Mouse (Mus musculus): Measurements from ENCODE around the gene Gm21731. TPM values are rescaled to one million over a fixed set of nuclear protein-coding genes. Genes with fewer than 3 reads are reported as not detected.

Gene Gm21731
- not detected in 2 replicates for polyA plus RNA-seq (2012; rRNA removed)

DNA sequence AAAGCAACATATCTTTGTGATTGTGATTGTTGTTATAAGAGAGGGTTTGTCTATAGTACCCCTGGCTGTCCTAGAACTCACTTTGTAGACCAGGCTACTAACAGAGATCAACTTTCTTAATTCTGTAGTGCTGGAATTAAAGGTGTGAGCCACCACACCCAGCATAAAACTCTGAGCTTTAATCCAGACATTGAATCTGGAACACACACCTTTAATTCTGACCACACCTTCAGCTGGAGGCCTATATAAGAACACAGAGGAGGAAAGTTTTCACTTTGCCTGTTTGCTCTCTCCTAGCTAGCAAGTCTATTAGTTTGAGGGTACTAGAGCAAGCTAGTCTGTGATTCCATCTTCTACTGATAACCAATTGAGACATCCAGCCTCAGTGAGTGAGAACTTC lies at the start of gene Gm21731:
TSS of gene Gm21731 (plus strand) at position 301 of the 400 bp plus-strand sequence.

DNA sequence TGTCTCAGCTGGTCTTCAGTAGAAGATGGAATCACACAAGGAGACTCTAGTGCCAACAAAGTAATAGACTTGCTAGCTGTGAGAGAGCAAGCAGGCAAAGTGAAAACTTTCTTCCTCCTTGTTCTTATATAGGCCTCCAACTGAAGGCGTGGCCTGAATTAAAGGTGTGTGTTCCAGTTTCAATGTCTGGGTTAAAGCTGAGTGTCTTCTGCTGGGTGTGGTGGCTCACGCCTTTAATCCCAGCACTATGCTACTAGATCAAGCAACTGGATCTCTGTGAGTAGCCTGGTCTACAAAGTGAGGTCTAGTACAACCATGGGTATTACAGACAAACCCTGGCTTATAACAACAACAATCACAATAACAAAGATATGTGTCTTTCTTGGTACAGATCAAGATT lies 23.1 kb upstream of the Gm21731 start, which contains the start of gene Gm21762:
TSS of gene Gm21762 (minus strand) at position 101 of the 400 bp plus-strand sequence.

DNA sequence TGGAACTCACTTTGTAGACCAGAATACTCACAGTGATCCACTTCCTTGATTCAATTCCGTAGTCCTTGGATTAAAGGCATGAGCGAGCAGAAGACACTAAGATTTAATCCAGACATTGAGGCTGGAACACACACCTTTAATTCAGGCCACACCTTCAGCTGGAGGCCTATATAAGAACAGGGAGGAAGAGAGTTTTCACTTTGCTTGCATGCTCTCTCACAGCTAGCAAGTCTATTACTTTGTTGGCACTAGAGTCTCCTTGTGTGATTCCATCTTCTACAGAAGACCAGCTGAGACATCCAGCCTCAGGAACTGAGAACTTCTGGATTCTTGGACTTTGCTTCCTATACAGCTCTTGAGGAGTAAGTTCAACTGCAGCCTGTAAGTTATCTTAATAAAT lies 24.0 kb downstream of the Gm21731 start, which contains the start of gene AF067061:
TSS of gene AF067061 (plus strand) at position 245 of the 400 bp plus-strand sequence.

Other genes starting within 250 kb of the Gm21731 start
- not detected in 2 replicates for gene Gm36079, start 212.1 kb upstream of the Gm21731 start, polyA plus RNA-seq (2012; rRNA removed)
- gene Gm21188, start 186.9 kb upstream of the Gm21731 start, polyA plus RNA-seq (2012; rRNA removed) = 0.09 and 0.33 TPM in 2 replicates
- not detected in 2 replicates for gene Gm20767, start 98.9 kb upstream of the Gm21731 start, polyA plus RNA-seq (2012; rRNA removed)
- not detected in 2 replicates for gene Gm21818, start 66.7 kb upstream of the Gm21731 start, polyA plus RNA-seq (2012; rRNA removed)
- not detected in 2 replicates for gene Gm21762, start 23.2 kb upstream of the Gm21731 start, polyA plus RNA-seq (2012; rRNA removed)
- not detected in 2 replicates for gene AF067061, start 24.0 kb downstream of the Gm21731 start, polyA plus RNA-seq (2012; rRNA removed)
- gene BC147527, start 61.3 kb downstream of the Gm21731 start, polyA plus RNA-seq (2012; rRNA removed) = 0.18 and 0.58 TPM in 2 replicates
- gene Tcstv3, start 77.8 kb downstream of the Gm21731 start, polyA plus RNA-seq (2012; rRNA removed) = not detected in 2 replicates

Data from liver, embryonic 14 days (tissue).